Mouse (Mus musculus) testis, adult 2 months (tissue): ENCODE measurements around the gene Rnf168.

Experiments
- CTCF ChIP-seq: fragments of 200-500 bp; IDR thresholded peaks from 2 replicates; pipeline ENCODE4 v1.5.1; 2012; ENCODE audit warnings: low read depth, mild to moderate bottlenecking, inconsistent platforms, low read length, moderate library complexity; ENCODE audit not compliant: control insufficient read depth, insufficient read depth, insufficient replicate concordance
- POLR2A ChIP-seq: fragments of 200-500 bp; IDR thresholded peaks from 2 replicates; pipeline ENCODE4 v1.6.1; 2012; ENCODE audit warnings: low read depth, mild to moderate bottlenecking, inconsistent platforms, low read length, moderate library complexity; ENCODE audit not compliant: control insufficient read depth

- TF ChIP-seq CTCF (no peak), POLR2A (no peak)
Observed at GRCm38 (mm10) chr16:32303046-32303445, 25.8 kb downstream of the Rnf168 start.
